Comparison of ENCODE assay signal across 25 mouse cellular contexts in genomic region chr9:50553547-50553946, GRCm38 (mm10). TPM values are rescaled to one million over a fixed set of nuclear protein-coding genes. Genes with fewer than 3 reads are reported as not detected.
A peak's percentile ranks its signal among the peaks of the same experiment; 100 is the strongest.
DNase-seq lines count a peak whose midpoint lies in the region; ATAC-seq and TF ChIP-seq lines count a peak whose summit lies in the region.
"Had no signal": no experiment of that assay in that cellular context is flagged by ENCODE, and none has a peak within 500 bp of the region (broad histone marks: within the 10 kb centered on the region; RNA-seq: fewer than 3 reads in every experiment).

No protein-coding gene starts in this region.

- no peaks in the 10 kb centered on the region for H3K27me3 ChIP-seq in forebrain, embryonic 12.5 days
- no peaks in the 10 kb centered on the region for H3K27me3 ChIP-seq in forebrain, embryonic 15.5 days
- H3K27me3 ChIP-seq in midbrain, embryonic 12.5 days, result no peaks in the 10 kb centered on the region
- H3K27me3 ChIP-seq in midbrain, postnatal 0 days (ENCODE audit: insufficient read depth, low read length), result no peaks in the 10 kb centered on the region
- no peaks in the 10 kb centered on the region for H3K27me3 ChIP-seq in hindbrain, embryonic 10.5 days (ENCODE audit: insufficient read depth, poor library complexity, severe bottlenecking)
- no peaks in the 10 kb centered on the region; the same call in 1 of the 2 replicates for H3K27me3 ChIP-seq in cerebellum, adult 2 months (ENCODE audit: control insufficient read depth, insufficient read depth, low read length)
- H3K27me3 ChIP-seq: hindbrain, embryonic 13.5 days; neural tube, embryonic 12.5 days had no signal

- DNase-seq in midbrain, postnatal 0 days (ENCODE audit: low spot score), result no peak
- no peak for DNase-seq in hindbrain, embryonic 10.5 days (ENCODE audit: low spot score)
- no peak for DNase-seq in cerebellum, adult 2 months
- DNase-seq: adrenal gland, postnatal 25 days; cerebellum, adult 9-11 months; forebrain, postnatal 0 days; gastrocnemius, postnatal 10 days; kidney, adult 11 months; liver, postnatal 0 days; lung, postnatal 4 days; thymus, adult 18-20 months had no signal

- TF ChIP-seq CTCF in midbrain, postnatal 0 days (IDR thresholded peaks at IDR 0.05), result no peak
- no peak for TF ChIP-seq CTCF in cortical plate, adult 2 months (IDR thresholded peaks at IDR 0.05; ENCODE audit: extremely low read depth, insufficient read depth, low read length)
- no peak for TF ChIP-seq CTCF in cerebellum, adult 2 months (IDR thresholded peaks at IDR 0.05; ENCODE audit: borderline replicate concordance, insufficient read depth, low read depth, low read length)

- no peak overlapping the region for H3K4me3 ChIP-seq in forebrain, embryonic 12.5 days (replicated peaks)
- H3K4me3 ChIP-seq in forebrain, embryonic 15.5 days, result no peak overlapping the region
- no peak overlapping the region for H3K4me3 ChIP-seq in midbrain, embryonic 12.5 days
- no peak overlapping the region for H3K4me3 ChIP-seq in midbrain, postnatal 0 days (ENCODE audit: low read depth, low read length)
- no peak overlapping the region for H3K4me3 ChIP-seq in cortical plate, adult 2 months (ENCODE audit: insufficient read depth, low read length)
- no peak overlapping the region for H3K4me3 ChIP-seq in hindbrain, embryonic 10.5 days
- no peak overlapping the region for H3K4me3 ChIP-seq in cerebellum, adult 2 months (replicated peaks; ENCODE audit: insufficient read depth, low read depth, low read length)
- H3K4me3 ChIP-seq: hindbrain, embryonic 13.5 days; neural tube, embryonic 12.5 days had no signal

- peak overlapping the region; percentile 93; the same call in 1 of the 2 replicates for H3K27ac ChIP-seq in forebrain, embryonic 12.5 days
- H3K27ac ChIP-seq in forebrain, embryonic 15.5 days (replicated peaks), result no peak overlapping the region
- H3K27ac ChIP-seq in midbrain, embryonic 12.5 days (replicated peaks), result peak overlapping the region; percentile 93
- H3K27ac ChIP-seq in midbrain, postnatal 0 days (ENCODE audit: low read depth, low read length), result no peak overlapping the region; the same call in 1 of the 2 replicates
- H3K27ac ChIP-seq in cortical plate, adult 2 months (ENCODE audit: insufficient read depth, low read length), result peak overlapping the region; percentile 30; the same call in 1 of the 2 replicates
- H3K27ac ChIP-seq in hindbrain, embryonic 10.5 days, result no peak overlapping the region
- no peak overlapping the region for H3K27ac ChIP-seq in cerebellum, adult 2 months (ENCODE audit: insufficient read depth, low read length)
- H3K27ac ChIP-seq: kidney, postnatal 0 days; neural tube, embryonic 12.5 days had no signal

- H3K9ac ChIP-seq in forebrain, embryonic 12.5 days, result no peak overlapping the region
- H3K9ac ChIP-seq in forebrain, embryonic 15.5 days (replicated peaks), result no peak overlapping the region
- H3K9ac ChIP-seq in midbrain, embryonic 12.5 days (replicated peaks), result no peak overlapping the region
- no peak overlapping the region for H3K9ac ChIP-seq in midbrain, postnatal 0 days (replicated peaks; ENCODE audit: low read length, poor library complexity, severe bottlenecking)
- H3K9ac ChIP-seq: forebrain, postnatal 0 days; hindbrain, embryonic 13.5 days; liver, postnatal 0 days; neural tube, embryonic 12.5 days had no signal

- no peak for ATAC-seq in forebrain, embryonic 12.5 days (ENCODE audit: low FRiP score)
- ATAC-seq in forebrain, embryonic 15.5 days (replicated peaks), result no peak
- no peak for ATAC-seq in midbrain, embryonic 12.5 days (ENCODE audit: low FRiP score, low read depth)
- ATAC-seq in midbrain, postnatal 0 days (ENCODE audit: low FRiP score), result no peak
- ATAC-seq in neutrophil, adult 5-6 weeks (ENCODE audit: extremely low read depth, insufficient number of reproducible peaks, low FRiP score, poor library complexity, severe bottlenecking), result peak; percentile 17; the same call in 1 of the 2 replicates
- ATAC-seq: forebrain, postnatal 0 days; liver, postnatal 0 days; Patski had no signal

- 89% methylated on average over 2 of the region's 2 CpGs for WGBS in forebrain, embryonic 12.5 days
- 92% methylated on average over 2 of the region's 2 CpGs for WGBS in forebrain, embryonic 15.5 days
- 72% methylated on average over 2 of the region's 2 CpGs for WGBS in midbrain, embryonic 12.5 days
- 75% methylated on average over 2 of the region's 2 CpGs for WGBS in midbrain, postnatal 0 days
- 85% methylated on average over 2 of the region's 2 CpGs for WGBS in hindbrain, embryonic 10.5 days
- WGBS in cerebellum, adult 2 months, result 75% methylated on average over 2 of the region's 2 CpGs

- TF ChIP-seq POLR2A in cortical plate, adult 2 months (IDR thresholded peaks at IDR 0.05; ENCODE audit: extremely low read depth, insufficient read depth, low read length), result no peak
- TF ChIP-seq POLR2A in cerebellum, adult 2 months (IDR thresholded peaks at IDR 0.05; ENCODE audit: borderline replicate concordance, insufficient read depth, low read length), result no peak

- H3K4me1 ChIP-seq in forebrain, embryonic 12.5 days, result peaks cover 16% of the 10 kb centered on the region
- peaks cover 14% of the 10 kb centered on the region for H3K4me1 ChIP-seq in forebrain, embryonic 15.5 days
- peaks cover 16% of the 10 kb centered on the region for H3K4me1 ChIP-seq in midbrain, embryonic 12.5 days
- H3K4me1 ChIP-seq in midbrain, postnatal 0 days (ENCODE audit: insufficient read depth, low read length), result no peaks in the 10 kb centered on the region
- H3K4me1 ChIP-seq in cortical plate, adult 2 months (ENCODE audit: control insufficient read depth, insufficient read depth, low read length), result peaks cover 3% of the 10 kb centered on the region; the same call in 1 of the 2 replicates
- peaks cover 15% of the 10 kb centered on the region for H3K4me1 ChIP-seq in hindbrain, embryonic 10.5 days (replicated peaks)
- H3K4me1 ChIP-seq in cerebellum, adult 2 months (ENCODE audit: control insufficient read depth, insufficient read depth, low read length), result no peaks in the 10 kb centered on the region

- no peaks in the 10 kb centered on the region for H3K36me3 ChIP-seq in forebrain, embryonic 12.5 days (replicated peaks)
- no peaks in the 10 kb centered on the region for H3K36me3 ChIP-seq in forebrain, embryonic 15.5 days
- H3K36me3 ChIP-seq in midbrain, embryonic 12.5 days, result no peaks in the 10 kb centered on the region
- no peaks in the 10 kb centered on the region for H3K36me3 ChIP-seq in midbrain, postnatal 0 days (ENCODE audit: insufficient read depth, low read length)
- H3K36me3 ChIP-seq in hindbrain, embryonic 10.5 days, result no peaks in the 10 kb centered on the region
- H3K36me3 ChIP-seq: hindbrain, embryonic 13.5 days; neural tube, embryonic 12.5 days had no signal

- no peaks in the 10 kb centered on the region for H3K9me3 ChIP-seq in forebrain, embryonic 12.5 days
- H3K9me3 ChIP-seq in forebrain, embryonic 15.5 days, result no peaks in the 10 kb centered on the region
- H3K9me3 ChIP-seq in midbrain, embryonic 12.5 days, result no peaks in the 10 kb centered on the region
- no peaks in the 10 kb centered on the region for H3K9me3 ChIP-seq in midbrain, postnatal 0 days (ENCODE audit: low read length)
- no peaks in the 10 kb centered on the region for H3K9me3 ChIP-seq in hindbrain, embryonic 10.5 days
- H3K9me3 ChIP-seq: hindbrain, embryonic 13.5 days; neural tube, embryonic 12.5 days had no signal

- H3K4me2 ChIP-seq in forebrain, embryonic 12.5 days, result no peak overlapping the region
- no peak overlapping the region for H3K4me2 ChIP-seq in forebrain, embryonic 15.5 days (replicated peaks)
- H3K4me2 ChIP-seq in midbrain, embryonic 12.5 days (replicated peaks), result no peak overlapping the region
- H3K4me2 ChIP-seq in midbrain, postnatal 0 days (ENCODE audit: low read depth, low read length, poor library complexity, severe bottlenecking), result no peak overlapping the region
- H3K4me2 ChIP-seq: neural tube, embryonic 12.5 days had no signal

RNA-seq across cellular contexts. Expression of gene Il18, which starts 1.1 kb away (rescaled TPM):
- polyA plus RNA-seq in forebrain, embryonic 12.5 days (2016; fragmentation: Nextera tagmentation; extraction: Ambion mirVana), result 12.3 and 16.1 TPM in 2 replicates
- polyA plus RNA-seq in forebrain, embryonic 15.5 days (2015; fragmentation: Nextera tagmentation; extraction: Ambion mirVana), result 12.6 and 16.5 TPM in 2 replicates
- 21.9 and 29.2 TPM in 2 replicates for polyA plus RNA-seq in midbrain, embryonic 12.5 days (2016; fragmentation: Nextera tagmentation; extraction: Ambion mirVana)
- total RNA-seq in midbrain, postnatal 0 days (2014; rRNA removed), result 18.2 and 20.5 TPM in 2 replicates
- 35.0 and 37.8 TPM in 2 replicates for polyA plus RNA-seq in midbrain, postnatal 0 days (2015; fragmentation: Nextera tagmentation; extraction: Ambion mirVana)
- polyA plus RNA-seq in cortical plate, adult 2 months (2012; rRNA removed), result 67.8 and 69.3 TPM in 2 replicates
- 8.5 and 10.0 TPM in 2 replicates for total RNA-seq in neutrophil, adult 5-6 weeks (2017)
- 2.8 and 5.9 TPM in 2 replicates for polyA plus RNA-seq in hindbrain, embryonic 10.5 days (2016; fragmentation: Nextera tagmentation; extraction: Ambion mirVana)
- polyA plus RNA-seq in cerebellum, adult 2 months (2012; rRNA removed), result 30.5 and 32.9 TPM in 2 replicates

RNA-seq across cellular contexts. Expression of gene Bco2, which starts 1.4 kb away (rescaled TPM):
- 0.46 and 0.56 TPM in 2 replicates for polyA plus RNA-seq in forebrain, embryonic 12.5 days (2016; fragmentation: Nextera tagmentation; extraction: Ambion mirVana)
- 0.36 and 0.43 TPM in 2 replicates for polyA plus RNA-seq in forebrain, embryonic 15.5 days (2015; fragmentation: Nextera tagmentation; extraction: Ambion mirVana)
- 0.17 and 0.48 TPM in 2 replicates for polyA plus RNA-seq in midbrain, embryonic 12.5 days (2016; fragmentation: Nextera tagmentation; extraction: Ambion mirVana)
- 0.14 and 0.49 TPM in 2 replicates for total RNA-seq in midbrain, postnatal 0 days (2014; rRNA removed)
- polyA plus RNA-seq in midbrain, postnatal 0 days (2015; fragmentation: Nextera tagmentation; extraction: Ambion mirVana), result 0.42 and 0.48 TPM in 2 replicates
- 4.3 TPM in 2 replicates for polyA plus RNA-seq in cortical plate, adult 2 months (2012; rRNA removed)
- 0.86 and 2.2 TPM in 2 replicates for total RNA-seq in neutrophil, adult 5-6 weeks (2017)
- polyA plus RNA-seq in hindbrain, embryonic 10.5 days (2016; fragmentation: Nextera tagmentation; extraction: Ambion mirVana), result 0.10 and 0.18 TPM in 2 replicates
- polyA plus RNA-seq in cerebellum, adult 2 months (2012; rRNA removed), result 1.1 and 1.4 TPM in 2 replicates

RNA-seq across cellular contexts. Expression of gene Tex12, which starts 7.6 kb away (rescaled TPM):
- polyA plus RNA-seq in forebrain, embryonic 12.5 days (2016; fragmentation: Nextera tagmentation; extraction: Ambion mirVana), result 0.32 and 0.33 TPM in 2 replicates
- 0.19 and 0.31 TPM in 2 replicates for polyA plus RNA-seq in forebrain, embryonic 15.5 days (2015; fragmentation: Nextera tagmentation; extraction: Ambion mirVana)
- polyA plus RNA-seq in midbrain, embryonic 12.5 days (2016; fragmentation: Nextera tagmentation; extraction: Ambion mirVana), result 0.48 and 0.93 TPM in 2 replicates
- not detected in 2 replicates for total RNA-seq in midbrain, postnatal 0 days (2014; rRNA removed)
- polyA plus RNA-seq in midbrain, postnatal 0 days (2015; fragmentation: Nextera tagmentation; extraction: Ambion mirVana), result not detected in 2 replicates
- not detected in 2 replicates for polyA plus RNA-seq in cortical plate, adult 2 months (2012; rRNA removed)
- not detected in 2 replicates for total RNA-seq in neutrophil, adult 5-6 weeks (2017)
- polyA plus RNA-seq in hindbrain, embryonic 10.5 days (2016; fragmentation: Nextera tagmentation; extraction: Ambion mirVana), result 0.21 TPM in 1 of 2 replicates, not detected in the other
- polyA plus RNA-seq in cerebellum, adult 2 months (2012; rRNA removed), result not detected in 2 replicates
- total RNA-seq: adrenal gland, postnatal 25 days; forebrain, postnatal 0 days; gastrocnemius, postnatal 10 days; heart, adult 8-10 months; layer of hippocampus, adult 18-20 months; monocyte, adult 5-6 weeks had no signal
- polyA plus RNA-seq: heart, embryonic 16.5 days; kidney, postnatal 0 days; limb, embryonic 14.5 days; liver, postnatal 0 days; Patski had no signal

RNA-seq across cellular contexts. Expression of gene Pts, which starts 25.0 kb away (rescaled TPM):
- polyA plus RNA-seq in forebrain, embryonic 12.5 days (2016; fragmentation: Nextera tagmentation; extraction: Ambion mirVana), result 95.4 and 96.2 TPM in 2 replicates
- polyA plus RNA-seq in forebrain, embryonic 15.5 days (2015; fragmentation: Nextera tagmentation; extraction: Ambion mirVana), result 89.4 and 93.4 TPM in 2 replicates
- 97.4 and 102 TPM in 2 replicates for polyA plus RNA-seq in midbrain, embryonic 12.5 days (2016; fragmentation: Nextera tagmentation; extraction: Ambion mirVana)
- total RNA-seq in midbrain, postnatal 0 days (2014; rRNA removed), result 76.6 and 82.3 TPM in 2 replicates
- polyA plus RNA-seq in midbrain, postnatal 0 days (2015; fragmentation: Nextera tagmentation; extraction: Ambion mirVana), result 116 and 119 TPM in 2 replicates
- 59.7 and 62.6 TPM in 2 replicates for polyA plus RNA-seq in cortical plate, adult 2 months (2012; rRNA removed)
- total RNA-seq in neutrophil, adult 5-6 weeks (2017), result 98.8 and 106 TPM in 2 replicates
- polyA plus RNA-seq in hindbrain, embryonic 10.5 days (2016; fragmentation: Nextera tagmentation; extraction: Ambion mirVana), result 82.4 and 93.7 TPM in 2 replicates
- 51.2 and 57.0 TPM in 2 replicates for polyA plus RNA-seq in cerebellum, adult 2 months (2012; rRNA removed)

RNA-seq across cellular contexts. Expression of gene Sdhd, which starts 50.1 kb away (rescaled TPM):
- 219 and 221 TPM in 2 replicates for polyA plus RNA-seq in forebrain, embryonic 12.5 days (2016; fragmentation: Nextera tagmentation; extraction: Ambion mirVana)
- 197 and 209 TPM in 2 replicates for polyA plus RNA-seq in forebrain, embryonic 15.5 days (2015; fragmentation: Nextera tagmentation; extraction: Ambion mirVana)
- 209 and 224 TPM in 2 replicates for polyA plus RNA-seq in midbrain, embryonic 12.5 days (2016; fragmentation: Nextera tagmentation; extraction: Ambion mirVana)
- total RNA-seq in midbrain, postnatal 0 days (2014; rRNA removed), result 189 and 214 TPM in 2 replicates
- 308 and 333 TPM in 2 replicates for polyA plus RNA-seq in midbrain, postnatal 0 days (2015; fragmentation: Nextera tagmentation; extraction: Ambion mirVana)
- 139 and 145 TPM in 2 replicates for polyA plus RNA-seq in cortical plate, adult 2 months (2012; rRNA removed)
- total RNA-seq in neutrophil, adult 5-6 weeks (2017), result 76.4 and 77.9 TPM in 2 replicates
- polyA plus RNA-seq in hindbrain, embryonic 10.5 days (2016; fragmentation: Nextera tagmentation; extraction: Ambion mirVana), result 272 and 320 TPM in 2 replicates
- 193 and 205 TPM in 2 replicates for polyA plus RNA-seq in cerebellum, adult 2 months (2012; rRNA removed)

Comparison
In these comparisons a context has a peak if more than half of its experiments do, and no peak if none do; other contexts are left out.
1. H3K27ac ChIP-seq: peak in forebrain, embryonic 12.5 days (single experiment), midbrain, embryonic 12.5 days (single experiment) and cortical plate, adult 2 months (single experiment); none in forebrain, embryonic 15.5 days (single experiment), midbrain, postnatal 0 days (single experiment), hindbrain, embryonic 10.5 days (single experiment) and cerebellum, adult 2 months (single experiment).